Mouse (Mus musculus) cerebellum, adult 8-10 months (tissue): ENCODE measurements around the gene Sdcbp2.
"Not testable (repeated sequence)": the region's sequence is repeated elsewhere in the genome, so short reads cannot be mapped to it uniquely, and the experiment has no call there.

Experiments used
- DNase-seq: peaks from one replicate; pipeline ENCODE4 v3.0.0; 2022

The Sdcbp2 gene

DNA sequence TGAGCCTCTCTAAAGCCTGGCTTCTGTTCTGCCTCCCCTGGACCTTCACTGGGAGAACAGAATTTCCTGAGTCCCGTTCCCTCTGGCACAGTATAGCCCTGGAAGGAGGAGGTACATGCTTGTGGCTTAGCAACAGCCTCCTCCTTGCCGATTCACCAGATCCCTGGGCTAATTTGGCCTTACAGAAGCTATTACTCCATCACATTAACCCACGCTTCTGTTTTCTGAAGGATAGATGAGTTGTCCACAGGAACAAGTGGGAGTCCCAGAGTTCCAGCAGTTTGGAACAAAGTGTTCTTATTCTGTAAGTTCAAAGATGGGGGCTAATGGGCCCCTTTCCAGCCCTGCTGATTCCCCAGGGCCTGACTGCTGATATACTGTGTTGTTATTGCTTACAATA is 1.2 kb downstream of the Sdcbp2 start:
- no peak for DNase-seq

GRCm38 (mm10) chr2:151574607-151575006 is 2.2 kb downstream of the Sdcbp2 start:
- peak; percentile 12 for DNase-seq

- DNase-seq, result peak; percentile 52
Observed at GRCm38 (mm10) chr2:151575119-151575698, 2.8 kb downstream of the Sdcbp2 start.

GRCm38 (mm10) chr2:151575699-151576389 is 3.4 kb downstream of the Sdcbp2 start:
- peak; percentile 88 for DNase-seq

DNA sequence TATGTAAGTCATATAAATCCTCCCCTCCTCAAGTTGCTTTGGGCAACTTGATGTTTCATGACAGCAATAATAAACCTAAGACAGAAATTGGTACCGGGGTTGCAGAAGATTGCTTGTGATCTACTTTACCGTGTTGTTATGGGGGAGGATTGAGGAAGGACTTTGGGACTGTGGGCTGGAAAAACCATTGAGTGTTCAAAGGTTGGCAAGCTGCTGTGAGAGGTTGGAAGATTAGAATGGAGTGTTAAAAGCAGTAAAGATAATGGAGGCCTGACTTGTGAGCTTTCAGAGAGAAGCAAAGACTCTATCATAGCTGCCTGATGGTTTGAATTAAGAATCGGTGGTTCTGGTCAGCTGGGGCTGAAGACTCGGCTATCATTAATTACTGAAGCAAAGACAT is 6.8 kb downstream of the Sdcbp2 start:
- DNase-seq, result no peak

DNA sequence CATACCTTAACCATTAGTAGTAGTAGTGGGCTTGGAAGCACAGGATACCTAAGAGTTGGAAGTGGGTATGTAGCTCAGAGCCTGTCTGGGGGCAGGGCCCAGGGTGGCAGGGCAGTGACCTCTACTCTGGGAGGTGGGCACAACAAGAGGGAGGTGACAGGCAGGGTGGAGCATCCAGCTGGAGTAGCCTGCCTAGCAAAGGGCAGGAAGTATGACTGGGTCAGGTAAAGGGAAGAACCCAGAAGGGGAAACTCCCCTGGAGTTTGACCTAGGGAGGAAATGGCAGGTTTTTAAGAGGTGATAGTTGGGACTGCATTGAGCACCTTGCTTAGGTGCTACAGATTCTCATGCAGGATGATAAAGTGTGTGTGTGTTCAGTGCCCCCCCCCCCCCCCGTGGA is 8.5 kb downstream of the Sdcbp2 start:
- no peak for DNase-seq

GRCm38 (mm10) chr2:151585934-151586333 is 13.5 kb downstream of the Sdcbp2 start:
- no peak for DNase-seq

GRCm38 (mm10) chr2:151586807-151587206 is 14.4 kb downstream of the Sdcbp2 start:
- no peak for DNase-seq

DNA sequence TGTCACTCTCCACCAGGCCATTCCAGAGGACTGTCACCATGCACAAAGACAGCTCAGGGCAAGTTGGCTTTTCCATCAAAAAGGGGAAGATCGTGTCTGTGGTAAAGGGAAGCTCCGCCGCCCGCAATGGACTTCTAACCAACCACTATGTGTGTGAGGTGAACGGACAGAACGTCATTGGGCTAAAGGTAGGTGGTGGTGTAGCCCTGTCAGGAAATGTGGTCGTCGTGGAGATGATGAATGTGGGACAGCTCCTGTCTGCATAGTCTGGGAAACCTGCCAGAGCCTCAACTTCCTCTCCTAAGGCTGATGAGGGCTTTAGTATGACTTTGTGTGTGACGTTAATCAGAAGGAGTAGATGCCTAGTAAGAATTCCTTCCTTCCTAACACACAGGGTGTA is 14.9 kb downstream of the Sdcbp2 start:
- DNase-seq, result no peak

DNA sequence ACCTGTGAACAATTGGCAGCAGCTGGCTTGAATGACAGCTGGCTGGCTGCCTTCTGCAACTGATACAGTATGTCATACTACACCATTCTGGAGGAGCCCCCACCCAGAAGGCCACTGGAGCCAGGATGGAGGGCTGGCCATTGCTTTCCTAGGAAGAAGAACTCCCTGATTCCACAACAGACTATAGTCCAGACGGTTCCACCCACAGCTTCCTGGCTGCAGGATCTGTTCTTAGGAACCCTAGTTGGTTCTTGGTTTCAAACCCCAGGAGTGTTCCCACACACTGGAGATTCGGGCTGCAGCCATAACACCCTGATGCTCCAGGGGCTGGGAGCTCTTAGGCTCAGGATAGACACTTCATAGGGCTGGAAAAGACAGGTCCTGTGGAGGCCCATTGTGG is 25.6 kb downstream of the Sdcbp2 start:
- DNase-seq, result no peak

DNA sequence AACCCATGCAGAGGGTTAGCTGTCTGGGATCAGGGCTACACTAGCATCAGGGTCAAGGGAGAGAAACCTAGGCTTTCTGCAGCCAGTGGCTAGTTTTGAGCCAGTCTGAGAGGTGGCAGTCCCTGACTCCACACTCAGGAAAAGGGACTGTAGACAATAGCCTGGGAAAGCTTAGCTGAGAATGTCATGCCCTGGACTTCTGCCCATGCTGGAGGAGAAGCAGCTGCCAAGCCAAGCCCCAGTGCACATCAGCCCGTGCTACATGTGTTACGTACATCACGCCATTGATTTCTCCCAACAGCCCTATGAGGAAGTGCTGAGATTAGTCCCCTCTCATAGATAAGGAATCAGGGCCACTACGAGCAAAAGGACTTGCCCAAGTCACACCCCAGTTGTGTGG is 29.7 kb downstream of the Sdcbp2 start:
- DNase-seq, result no peak

- no peak for DNase-seq
Observed at GRCm38 (mm10) chr2:151603630-151604029, 31.2 kb downstream of the Sdcbp2 start.

- DNase-seq, result peak; percentile 46
Observed at GRCm38 (mm10) chr2:151605437-151605987, 33.1 kb downstream of the Sdcbp2 start.

GRCm38 (mm10) chr2:151608435-151608834 is 36.0 kb downstream of the Sdcbp2 start:
- peak; percentile 70 for DNase-seq

GRCm38 (mm10) chr2:151609974-151610373 is 37.6 kb downstream of the Sdcbp2 start:
- DNase-seq, result no peak

- DNase-seq, result not testable (repeated sequence)
Observed at GRCm38 (mm10) chr2:151615779-151616178, 43.4 kb downstream of the Sdcbp2 start.

DNA sequence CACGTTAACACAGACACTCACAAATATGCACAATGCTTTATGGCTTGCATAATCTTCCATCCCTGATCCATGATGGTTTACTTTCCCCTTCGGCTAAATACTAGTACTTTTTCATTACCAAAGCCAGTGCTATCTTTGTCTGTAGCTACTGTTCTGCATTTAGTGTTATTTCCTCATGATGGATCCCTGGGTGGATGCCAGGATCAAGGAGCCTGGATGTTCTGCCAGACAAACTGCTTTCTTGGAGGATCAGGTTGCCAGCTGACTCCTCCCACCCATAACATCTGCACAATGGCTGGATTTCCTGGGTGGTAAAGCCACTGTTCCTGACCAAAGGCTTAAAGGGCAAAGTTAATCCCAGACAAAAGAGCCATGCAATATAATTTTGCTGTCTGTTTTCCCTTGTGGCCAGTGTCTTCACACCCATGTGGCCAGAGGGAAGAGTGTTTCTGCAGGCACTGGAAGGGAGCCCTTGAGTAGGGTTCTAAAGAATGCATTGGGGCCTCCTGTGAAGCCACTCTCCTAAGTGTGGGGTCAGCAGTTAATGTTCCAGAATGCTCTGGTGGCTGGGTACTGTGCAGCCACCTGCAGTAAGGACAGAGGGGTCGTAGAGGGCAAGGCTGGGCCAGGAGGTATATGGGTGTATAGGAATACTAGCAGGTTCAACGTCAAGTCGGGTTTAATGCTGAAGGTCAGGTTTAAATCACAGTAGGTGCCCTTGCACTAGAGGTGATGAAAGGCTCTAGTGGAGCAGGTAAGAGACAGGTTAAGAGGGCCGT is 44.3 kb downstream of the Sdcbp2 start:
- no peak for DNase-seq

DNA sequence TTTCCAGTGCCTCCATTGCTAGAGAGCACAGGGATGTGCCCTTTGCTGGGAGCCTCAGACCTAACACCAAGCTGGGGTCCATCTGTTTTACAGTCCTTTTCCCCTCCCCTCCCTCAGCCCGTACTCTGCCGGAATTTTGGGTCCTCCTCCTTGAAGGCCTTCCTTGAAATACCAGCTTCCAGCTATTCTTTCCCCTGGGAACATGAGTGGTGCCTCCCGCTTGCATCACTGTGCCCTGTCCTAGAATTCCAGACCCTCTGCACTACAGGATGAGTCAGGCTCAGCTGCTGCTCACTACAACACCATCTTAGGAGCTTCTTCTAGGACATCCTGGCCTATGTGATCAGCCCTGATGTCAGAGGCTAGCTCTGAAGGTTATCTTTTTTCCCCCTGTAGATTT is 51.4 kb downstream of the Sdcbp2 start:
- DNase-seq, result no peak

DNA sequence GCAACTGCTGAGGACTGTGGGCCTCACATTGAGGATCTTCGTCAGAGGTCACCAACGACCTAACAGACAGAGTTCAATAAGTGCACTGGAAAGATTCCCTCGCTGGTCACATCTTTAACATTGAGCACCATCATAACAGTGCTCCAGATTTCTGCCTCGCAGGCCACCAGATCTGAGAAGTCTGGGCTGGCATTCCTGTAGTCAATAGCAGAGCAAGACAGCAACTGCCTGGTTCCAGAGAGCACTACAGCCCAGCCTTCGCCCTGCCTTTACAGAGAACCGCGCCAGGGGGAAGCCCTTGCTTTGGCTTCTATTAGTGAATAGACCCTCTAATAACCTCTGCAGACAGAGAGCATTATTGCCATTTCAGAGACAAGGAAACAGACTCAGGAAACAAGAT is 53.9 kb downstream of the Sdcbp2 start:
- DNase-seq, result no peak

GRCm38 (mm10) chr2:151628011-151628410 is 55.6 kb downstream of the Sdcbp2 start:
- no peak for DNase-seq

DNA sequence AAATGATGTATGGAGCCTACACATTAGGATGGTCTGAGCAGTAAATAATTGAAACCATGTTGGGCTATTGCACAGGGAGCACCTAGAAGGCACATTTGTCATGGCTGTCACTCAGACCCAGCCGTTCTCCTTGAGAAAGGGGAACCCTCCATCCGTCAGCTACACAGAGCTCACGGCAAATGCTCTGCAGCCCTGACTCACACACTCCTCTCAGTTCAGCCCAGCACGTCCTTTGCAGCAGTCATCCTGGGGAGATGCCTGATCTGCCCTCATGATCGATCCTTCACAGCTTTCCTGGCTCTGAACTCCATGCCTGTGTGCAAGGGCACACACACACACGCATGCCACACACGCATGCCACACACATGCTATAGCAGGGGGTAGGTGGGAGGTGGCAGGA is 56.9 kb downstream of the Sdcbp2 start:
- no peak for DNase-seq

- DNase-seq, result peak; percentile 25
Observed at GRCm38 (mm10) chr2:151631406-151632158, 59.2 kb downstream of the Sdcbp2 start.
